Mouse (Mus musculus) left cerebral cortex, postnatal 14 days (tissue): ENCODE measurements around the gene Nabp2. TPM values are rescaled to one million over a fixed set of nuclear protein-coding genes. Genes with fewer than 3 reads are reported as not detected.
A peak's percentile ranks its signal among the peaks of the same experiment; 100 is the strongest.

ENCODE experiments used
- DNase-seq, 2 experiments: peaks; one replicate each; pipeline ENCODE4 v3.0.0; 2021 to 2022; ENCODE audit warnings: low spot score in 2 of 2, mixed read lengths in 1 of 2
- intact Hi-C: fragments of 180-260 bp; cut with DNase I; formaldehyde crosslinking; loops from one replicate; pipeline ENCODE4 v1.15.1; 2025
- microRNA-seq, 2 experiments: library from miRNA; unstranded; fragments of <30 nt; microRNA quantifications; one replicate each; pipeline ENCODE4 v1.2.0; 2022
- total RNA-seq, 2 experiments: library from RNA; stranded (reverse); gene quantifications; 2 replicates each; pipeline ENCODE4 v1.2.3; 2021

Gene Nabp2
- total RNA-seq, 2 experiments from 2014 or later, result 88.3 to 92.5 TPM

DNA sequence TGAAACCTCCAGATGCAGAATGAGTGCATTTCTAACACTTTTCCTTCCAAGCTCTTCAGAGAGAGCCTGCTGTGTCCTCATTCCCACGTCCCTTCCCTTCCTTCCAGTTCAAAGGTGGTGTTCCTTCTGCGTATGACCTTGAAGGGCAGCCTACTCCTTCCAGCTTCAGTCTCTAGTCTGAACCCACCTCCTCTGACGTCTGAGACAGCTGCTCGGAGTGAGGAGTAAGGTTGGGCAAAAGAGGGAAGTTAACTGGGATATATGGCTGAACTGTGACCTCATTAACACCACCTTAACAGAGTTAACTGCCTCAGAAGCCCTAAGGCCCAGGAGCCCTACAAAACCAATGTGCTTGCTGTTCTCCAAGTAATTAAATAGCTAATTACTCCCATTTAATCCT, 40.7 kb downstream of the Nabp2 start:
- intact Hi-C loops, result loop anchor here (10.0 kb wide), 1 partner anchor 174 kb away; the partner anchor contains the start of genes Rpl41 and Zc3h10
- no peak for DNase-seq

- intact Hi-C loops, result loop anchor here (10.0 kb wide), 1 partner anchor 175 kb away; the partner anchor contains the start of genes Rpl41 and Zc3h10
- DNase-seq, result no peak
These were observed 41.3 kb downstream of the Nabp2 start for GRCm38 (mm10) chr10:128370021-128370420.

DNA sequence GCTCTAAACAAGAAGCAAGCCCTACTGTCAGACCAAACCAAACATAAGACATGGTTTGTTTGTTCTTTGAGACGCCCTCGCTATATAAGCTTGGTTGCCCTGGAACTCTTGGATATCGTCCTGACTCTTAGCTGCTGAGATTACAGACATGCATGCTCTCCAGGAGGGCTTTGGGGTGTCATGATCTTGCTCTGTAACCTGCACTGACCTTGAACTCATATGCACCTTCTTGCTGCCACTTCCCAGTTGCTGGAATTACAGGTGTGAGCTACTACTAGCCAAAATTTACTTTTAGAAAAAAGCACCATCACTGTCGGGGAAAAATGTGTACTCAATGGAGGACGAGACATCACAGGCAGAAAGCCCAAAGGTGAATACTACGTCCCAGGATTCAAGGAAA, 41.7 kb downstream of the Nabp2 start:
- no peak for DNase-seq
- intact Hi-C loops, result loop anchor here (5.0 kb wide), 1 partner anchor 88 kb away; the partner anchor contains the start of gene Smarcc2

DNA sequence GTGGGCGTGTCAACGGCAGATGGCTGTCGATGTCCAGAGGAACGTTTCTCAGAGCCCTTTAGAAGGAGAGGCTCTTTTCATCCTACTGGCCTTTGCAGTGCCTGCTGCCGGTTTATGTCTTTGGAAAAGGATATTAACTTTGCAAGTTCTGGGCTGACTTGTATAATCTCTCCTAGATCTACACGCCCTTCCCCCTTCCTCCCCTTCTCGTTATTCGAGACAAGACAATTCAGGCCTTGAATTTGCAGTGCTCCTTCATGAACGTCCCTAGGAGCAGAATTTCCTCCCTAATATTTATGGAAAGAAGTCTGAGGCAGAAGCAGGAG, 42.1 kb downstream of the Nabp2 start:
- no peak for DNase-seq
- intact Hi-C loops, result loop anchor here (5.0 kb wide), 1 partner anchor 88 kb away; the partner anchor contains the start of gene Smarcc2

- intact Hi-C loops, result loop anchor here (5.0 kb wide), 1 partner anchor 89 kb away; the partner anchor contains the start of gene Smarcc2
- peak; percentile 90 to 96 for DNase-seq
These were observed 42.7 kb downstream of the Nabp2 start, which contains the start of gene Coq10a for GRCm38 (mm10) chr10:128368402-128369217. Gene Coq10a (minus strand): TSS chr10:128368997.

- intact Hi-C loops, result loop anchor here (5.0 kb wide), 1 partner anchor 89 kb away; the partner anchor contains the start of gene Smarcc2
- DNase-seq, result no peak
These were observed 43.3 kb downstream of the Nabp2 start for GRCm38 (mm10) chr10:128367899-128368401.

DNA sequence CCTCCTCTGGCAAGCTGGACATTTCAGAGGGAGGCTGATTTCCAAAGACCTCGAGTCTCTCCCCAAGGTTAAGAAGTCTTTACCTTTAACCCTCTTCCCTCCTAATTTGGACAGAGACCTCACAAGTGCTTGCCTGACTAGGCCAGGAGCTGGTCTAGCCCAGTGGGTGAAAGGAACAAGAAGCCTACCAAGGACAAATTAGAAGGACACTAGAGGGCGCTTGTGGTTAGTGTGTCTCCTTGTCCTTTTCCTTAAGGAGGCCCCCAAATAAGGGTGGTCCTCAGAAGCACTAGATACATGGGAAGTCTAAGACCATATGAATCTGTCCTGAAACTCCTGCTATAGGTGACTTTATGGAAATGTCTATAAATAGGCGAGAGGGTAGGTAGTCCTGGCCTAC, 48.7 kb downstream of the Nabp2 start:
- DNase-seq, result peak in 1 of 2 experiments; percentile 48

DNA sequence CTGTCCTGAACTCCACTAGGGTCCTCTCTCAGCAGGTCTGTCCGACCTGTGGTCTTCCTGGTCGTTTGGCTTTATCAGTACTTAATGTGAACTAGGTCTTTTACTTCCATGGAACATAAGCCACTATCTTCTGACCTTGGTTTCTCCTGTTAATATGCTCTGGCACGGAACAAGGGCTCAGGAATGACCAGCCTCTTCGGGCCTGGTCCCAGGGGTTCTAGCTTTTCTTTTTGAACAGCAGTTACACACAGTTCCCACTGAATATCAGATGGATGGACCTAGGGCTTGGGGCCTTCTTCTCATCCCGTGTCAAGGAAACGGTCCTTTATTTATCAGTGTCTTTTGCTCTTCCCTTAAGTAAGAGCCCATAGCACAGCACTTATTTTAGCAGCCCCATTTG, 49.5 kb downstream of the Nabp2 start:
- no peak for DNase-seq
- intact Hi-C loops, result no loop called here

More for the DNA sequence above, 48.7 kb downstream of the Nabp2 start:
- intact Hi-C loops, result no loop called here

GRCm38 (mm10) chr10:128359226-128359625, 52.1 kb downstream of the Nabp2 start:
- intact Hi-C loops, result no loop called here
- DNase-seq, result no peak

DNA sequence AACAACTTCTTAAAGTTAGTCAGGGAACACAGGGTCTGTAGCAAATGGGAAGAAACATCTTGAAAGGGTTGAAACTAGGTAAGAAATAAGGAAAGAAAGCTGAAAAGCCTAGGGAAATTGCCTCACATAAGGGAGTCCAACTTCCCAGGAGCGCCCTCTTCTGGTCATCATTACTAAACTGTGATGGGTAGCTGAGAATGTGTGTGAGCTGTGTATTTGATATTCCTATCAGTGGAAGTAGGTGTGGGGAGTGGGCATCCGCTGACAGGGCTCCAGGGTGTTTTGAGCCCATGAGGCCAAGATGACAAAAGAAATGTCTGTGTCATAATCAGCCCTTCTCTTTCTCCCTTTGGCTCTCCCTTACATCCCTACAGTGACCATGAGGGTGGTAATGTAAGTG, 52.5 kb downstream of the Nabp2 start:
- intact Hi-C loops, result no loop called here
- peak; percentile 68 to 71 for DNase-seq

Small RNAs within 50 kb of the gene (microRNA-seq; reads per million reads assigned to microRNA genes)
- gene Gm25361 (0 reads per million in 2 experiments), gene Gm26308 (0 reads per million in 2 experiments), gene Mir6914 (0 to 0.79 reads per million in 2 experiments), gene Mir6915 (5.8 to 7.7 reads per million in 2 experiments), gene Mir8105 (1.3 to 2.9 reads per million in 2 experiments)

Other genes starting within 250 kb of the Nabp2 start
- gene Rbms2, start 231.2 kb downstream of the Nabp2 start, total RNA-seq, result 10 to 100 TPM in 1 of 2 experiments, 1 to 10 TPM in 1; 9.2 to 10.8 TPM
- 10 to 100 TPM; 21.3 to 22.6 TPM for gene Gls2, start 217.0 kb downstream of the Nabp2 start, total RNA-seq
- gene Spryd4, start 199.7 kb downstream of the Nabp2 start, total RNA-seq, result 10 to 100 TPM; 10.7 to 11.3 TPM
- gene Mip, start 185.7 kb downstream of the Nabp2 start, total RNA-seq, result not detected
- 1 to 10 TPM; 7.2 to 9.9 TPM for gene Timeless, start 179.4 kb downstream of the Nabp2 start, total RNA-seq
- not detected for gene Apon, start 157.4 kb downstream of the Nabp2 start, total RNA-seq
- gene Apof, start 142.8 kb downstream of the Nabp2 start, total RNA-seq, result not detected
- gene Stat2, start 140.9 kb downstream of the Nabp2 start, total RNA-seq, result 10 to 100 TPM; 19.0 to 21.1 TPM
- 1 to 10 TPM in 1 of 2 experiments, under 1 TPM in 1; 0.97 to 1.4 TPM for gene Il23a, start 112.7 kb downstream of the Nabp2 start, total RNA-seq
- gene Pan2, start 108.2 kb downstream of the Nabp2 start, total RNA-seq, result 10 to 100 TPM; 13.3 to 13.4 TPM
- 10 to 100 TPM; 65.9 to 68.9 TPM for gene Cnpy2, start 89.0 kb downstream of the Nabp2 start, total RNA-seq
- 100 to 1,000 TPM; 269 to 271 TPM for gene Cs, start 73.8 kb downstream of the Nabp2 start, total RNA-seq
- gene Coq10a, start 42.5 kb downstream of the Nabp2 start, total RNA-seq, result 10 to 100 TPM; 72.0 to 74.4 TPM
- gene Ankrd52, start 34.4 kb downstream of the Nabp2 start, total RNA-seq, result 10 to 100 TPM; 80.3 to 84.3 TPM
- 1 to 10 TPM in 1 of 2 experiments, not detected in 1; 1.0 TPM for gene Slc39a5, start 10.3 kb downstream of the Nabp2 start, total RNA-seq
- gene Rnf41, start 165 bp upstream of the Nabp2 start, total RNA-seq, result 10 to 100 TPM; 75.0 to 77.2 TPM
- gene Smarcc2, start 47.8 kb upstream of the Nabp2 start, total RNA-seq, result 100 to 1,000 TPM; 199 to 211 TPM
- gene Myl6, start 82.7 kb upstream of the Nabp2 start, total RNA-seq, result 100 to 1,000 TPM; 606 to 662 TPM
- 10 to 100 TPM; 19.1 to 21.7 TPM for gene Myl6b, start 87.2 kb upstream of the Nabp2 start, total RNA-seq
- gene Esyt1, start 114.4 kb upstream of the Nabp2 start, total RNA-seq, result 1 to 10 TPM; 8.1 to 9.3 TPM
- gene Zc3h10, start 136.3 kb upstream of the Nabp2 start, total RNA-seq, result 10 to 100 TPM; 11.4 to 12.0 TPM
- 1,000 to 10,000 TPM; 1,939 to 2,055 TPM for gene Rpl41, start 137.8 kb upstream of the Nabp2 start, total RNA-seq
- 10 to 100 TPM; 67.1 to 68.6 TPM for gene Pa2g4, start 154.5 kb upstream of the Nabp2 start, total RNA-seq
- 1 to 10 TPM; 3.3 to 4.9 TPM for gene Erbb3, start 178.2 kb upstream of the Nabp2 start, total RNA-seq
- 100 to 1,000 TPM; 299 to 305 TPM for gene Rps26, start 215.3 kb upstream of the Nabp2 start, total RNA-seq
- gene Ikzf4, start 234.5 kb upstream of the Nabp2 start, total RNA-seq, result 10 to 100 TPM; 15.4 to 15.9 TPM